Mouse (Mus musculus): ENCODE measurements around the gene Gm21883. TPM values are rescaled to one million over a fixed set of nuclear protein-coding genes. Genes with fewer than 3 reads are reported as not detected.
"Not testable (repeated sequence)": the region's sequence is repeated elsewhere in the genome, so short reads cannot be mapped to it uniquely, and the experiment has no call there.

The Gm21883 gene
- polyA plus RNA-seq (2012; rRNA removed), result not detected in 2 replicates

DNA sequence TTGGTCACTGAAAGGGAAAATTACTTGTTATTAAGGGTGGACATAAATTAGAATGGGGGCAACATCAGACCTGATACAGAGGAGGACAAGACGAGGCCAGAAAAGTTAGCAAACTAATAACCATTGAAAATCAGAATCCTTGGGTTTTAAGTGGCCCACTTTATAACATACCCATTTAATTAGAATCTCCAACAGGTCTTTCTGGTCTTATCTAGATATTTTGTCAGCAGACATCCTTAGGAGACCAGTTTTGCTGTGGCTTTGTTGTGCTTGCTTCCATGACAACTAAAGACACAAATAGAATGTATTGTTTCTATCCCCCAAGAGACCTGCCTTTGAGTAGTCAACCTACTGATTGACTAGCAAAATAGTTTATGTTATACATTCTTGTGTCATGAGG is at the start of gene Gm21883:
Gm21883 (minus strand) TSS at position 101 of the 400 bp plus-strand sequence.
- no CpG with 5 or more reads among the region's 1 CpGs for WGBS
- H3K27ac ChIP-seq (ENCODE audit: insufficient read depth, low read depth, low read length); H3K27me3 ChIP-seq (ENCODE audit: control insufficient read depth, insufficient read depth, low read length); H3K36me3 ChIP-seq (ENCODE audit: control insufficient read depth, insufficient read depth, low read length); H3K4me1 ChIP-seq (ENCODE audit: control insufficient read depth, insufficient read depth, insufficient read length, low read length); H3K4me3 ChIP-seq (ENCODE audit: low read depth, low read length): not testable (repeated sequence)

DNA sequence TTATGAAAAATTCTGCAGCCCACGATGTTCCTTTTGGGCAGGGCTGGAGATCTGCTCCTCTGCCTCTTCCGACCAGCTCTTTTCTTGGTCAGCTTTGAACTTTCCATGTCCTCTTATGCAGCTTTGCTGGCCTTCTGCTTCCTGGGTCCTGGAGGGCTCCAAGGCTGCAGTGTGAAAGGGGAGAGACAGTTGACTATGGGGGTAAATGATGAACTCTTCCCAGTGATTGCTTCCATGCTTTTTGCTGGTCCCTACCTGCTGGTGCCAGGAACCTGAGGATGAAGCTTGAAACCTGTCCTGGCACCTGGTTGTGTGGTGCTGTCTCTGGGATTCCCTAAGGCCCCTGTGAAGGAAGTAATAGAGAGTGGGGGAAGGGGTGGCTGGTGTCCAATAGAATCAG is 44.7 kb upstream of the Gm21883 start, which contains the start of gene Spin2e:
Spin2e (minus strand) TSS at position 101 of the 400 bp plus-strand sequence.
- not testable (repeated sequence) for H3K4me3 ChIP-seq (ENCODE audit: low read depth, low read length); H3K27ac ChIP-seq (ENCODE audit: insufficient read depth, low read depth, low read length); H3K4me1 ChIP-seq (ENCODE audit: control insufficient read depth, insufficient read depth, insufficient read length, low read length); H3K27me3 ChIP-seq (ENCODE audit: control insufficient read depth, insufficient read depth, low read length); H3K36me3 ChIP-seq (ENCODE audit: control insufficient read depth, insufficient read depth, low read length)
- WGBS, result 82% methylated on average over 2 of the region's 2 CpGs

Other genes starting within 250 kb of the Gm21883 start
- gene Btbd35f26, start 237.8 kb downstream of the Gm21883 start, polyA plus RNA-seq (2012; rRNA removed), result not detected in 2 replicates
- gene Btbd35f19, start 190.4 kb downstream of the Gm21883 start, polyA plus RNA-seq (2012; rRNA removed), result not detected in 2 replicates
- gene Spin2e, start 44.6 kb upstream of the Gm21883 start, polyA plus RNA-seq (2012; rRNA removed), result not detected in 2 replicates
- gene Btbd35f25, start 142.9 kb upstream of the Gm21883 start, polyA plus RNA-seq (2012; rRNA removed), result not detected in 2 replicates